Mouse (Mus musculus) testis, adult 2 months (tissue): Measurements from ENCODE around the gene Scoc. TPM values are rescaled to one million over a fixed set of nuclear protein-coding genes. Genes with fewer than 3 reads are reported as not detected.

ENCODE experiments used
- H3K27ac ChIP-seq: fragments of 200-500 bp; 2 replicates; pipeline ENCODE4 v1.5.1; 2012; ENCODE audit warnings: low read depth, low read length; ENCODE audit not compliant: control insufficient read depth, insufficient read depth
- H3K27me3 ChIP-seq: fragments of 200-500 bp; 2 replicates; pipeline ENCODE4 v1.6.1; 2012; ENCODE audit warnings: mild to moderate bottlenecking, low read length, moderate library complexity; ENCODE audit not compliant: control insufficient read depth, insufficient read depth
- H3K36me3 ChIP-seq: fragments of 200-500 bp; 2 replicates; pipeline ENCODE4 v1.6.1; 2012; ENCODE audit warnings: mild to moderate bottlenecking, low read length; ENCODE audit not compliant: control insufficient read depth, insufficient read depth
- H3K4me1 ChIP-seq: fragments of 200-500 bp; 2 replicates; pipeline ENCODE4 v1.6.1; 2012; ENCODE audit warnings: low read length; ENCODE audit not compliant: control insufficient read depth, insufficient read depth
- H3K4me3 ChIP-seq: fragments of 200-500 bp; 2 replicates; pipeline ENCODE4 v1.5.1; 2012; ENCODE audit warnings: low read depth, mild to moderate bottlenecking, low read length, moderate library complexity, mixed read lengths; ENCODE audit not compliant: control insufficient read depth
- CTCF ChIP-seq: fragments of 200-500 bp; IDR thresholded peaks from 2 replicates; pipeline ENCODE4 v1.5.1; 2012; ENCODE audit warnings: low read depth, mild to moderate bottlenecking, inconsistent platforms, low read length, moderate library complexity; ENCODE audit not compliant: control insufficient read depth, insufficient read depth, insufficient replicate concordance
- POLR2A ChIP-seq: fragments of 200-500 bp; IDR thresholded peaks from 2 replicates; pipeline ENCODE4 v1.6.1; 2012; ENCODE audit warnings: low read depth, mild to moderate bottlenecking, inconsistent platforms, low read length, moderate library complexity; ENCODE audit not compliant: control insufficient read depth
- polyA plus RNA-seq: library from polyadenylated mRNA; depleted of rRNA; stranded (reverse); fragments of >200 nt; gene quantifications from 2 replicates; pipeline ENCODE4 v1.2.3, GENCODE M21; 2012; rRNA removed

Gene Scoc
- 8.3 and 8.5 TPM in 2 replicates for polyA plus RNA-seq

- Histone ChIP-seq H3K36me3 (no peaks in the 10 kb centered on the region), H3K27ac (no peak within 1 kb of the TSS), H3K4me3 (no peak within 1 kb of the TSS), H3K27me3 (no peaks in the 10 kb centered on the region), H3K4me1 (no peaks in the 10 kb centered on the region)
- TF ChIP-seq CTCF (no peak), POLR2A (no peak)
Measured at GRCm38 (mm10) chr8:83458222-83458621, at the start of gene Scoc. Gene Scoc (minus strand): TSS chr8:83458391.

GRCm38 (mm10) chr8:83459606-83460005 lies 1.4 kb upstream of the Scoc start:
- no peaks in the 10 kb centered on the region for H3K4me1 ChIP-seq

GRCm38 (mm10) chr8:83457121-83457520 lies 1.1 kb downstream of the Scoc start:
- TF ChIP-seq POLR2A = no peak
- no peak for TF ChIP-seq CTCF
- no peaks in the 10 kb centered on the region for H3K36me3 ChIP-seq
- no peaks in the 10 kb centered on the region for H3K4me1 ChIP-seq
- H3K27ac ChIP-seq = no peak overlapping the region
- H3K27me3 ChIP-seq = no peaks in the 10 kb centered on the region
- H3K4me3 ChIP-seq = no peak overlapping the region

More at GRCm38 (mm10) chr8:83459606-83460005, 1.4 kb upstream of the Scoc start:
- no peak for TF ChIP-seq CTCF
- H3K27ac ChIP-seq = no peak overlapping the region
- H3K4me3 ChIP-seq = no peak overlapping the region
- H3K27me3 ChIP-seq = no peaks in the 10 kb centered on the region
- H3K36me3 ChIP-seq = no peaks in the 10 kb centered on the region

- no peak overlapping the region for H3K27ac ChIP-seq
- H3K36me3 ChIP-seq = no peaks in the 10 kb centered on the region
- no peaks in the 10 kb centered on the region for H3K4me1 ChIP-seq
- no peaks in the 10 kb centered on the region for H3K27me3 ChIP-seq
- H3K4me3 ChIP-seq = no peak overlapping the region
- TF ChIP-seq CTCF = no peak
Measured at GRCm38 (mm10) chr8:83451056-83451455, 7.1 kb downstream of the Scoc start.

GRCm38 (mm10) chr8:83449960-83450359 lies 8.2 kb downstream of the Scoc start:
- Histone ChIP-seq H3K36me3 (no peaks in the 10 kb centered on the region), H3K27me3 (no peaks in the 10 kb centered on the region), H3K4me1 (no peaks in the 10 kb centered on the region), H3K27ac (no peak overlapping the region), H3K4me3 (no peak overlapping the region)
- no peak for TF ChIP-seq POLR2A
- TF ChIP-seq CTCF = no peak

GRCm38 (mm10) chr8:83443052-83443400 lies 15.2 kb downstream of the Scoc start:
- Histone ChIP-seq H3K27ac (peak overlapping the region; percentile 58), H3K27me3 (no peaks in the 10 kb centered on the region), H3K4me1 (no peaks in the 10 kb centered on the region), H3K4me3 (peak overlapping the region; percentile 91; the same call in 1 of the 2 replicates), H3K36me3 (no peaks in the 10 kb centered on the region)
- TF ChIP-seq CTCF (no peak), POLR2A (no peak)

GRCm38 (mm10) chr8:83442243-83443051 lies 15.7 kb downstream of the Scoc start:
- H3K27ac ChIP-seq = peak overlapping the region; percentile 90
- H3K27me3 ChIP-seq = no peaks in the 10 kb centered on the region
- TF ChIP-seq CTCF = no peak
- peak; percentile 80 for TF ChIP-seq POLR2A

More at GRCm38 (mm10) chr8:83442243-83443051, 15.7 kb downstream of the Scoc start:
- H3K36me3 ChIP-seq = no peaks in the 10 kb centered on the region
- no peaks in the 10 kb centered on the region for H3K4me1 ChIP-seq
- peak overlapping the region; percentile 91 for H3K4me3 ChIP-seq
